Mouse (Mus musculus): Measurements from ENCODE around the gene Dusp19. TPM values are rescaled to one million over a fixed set of nuclear protein-coding genes. Genes with fewer than 3 reads are reported as not detected.

Gene Dusp19
- polyA plus RNA-seq, 1 experiment from 2014 or later = 9.2 TPM

- no peaks in the 10 kb centered on the region for H3K9me3 ChIP-seq
- no peak for ATAC-seq (ENCODE audit: extremely low read depth, insufficient number of reproducible peaks, low FRiP score, low TSS enrichment)
- H3K27me3 ChIP-seq (replicated peaks) = no peaks in the 10 kb centered on the region
- peaks cover 10% of the 10 kb centered on the region for H3K4me1 ChIP-seq
- WGBS = 9% methylated on average over 8 of the region's 8 CpGs
- H3K27ac ChIP-seq (replicated peaks) = no peak overlapping the region
- peaks cover 25% of the 10 kb centered on the region for H3K36me3 ChIP-seq
- peak overlapping the region; percentile 93 for H3K4me3 ChIP-seq
- peak overlapping the region; percentile 75 for H3K4me2 ChIP-seq
- H3K9ac ChIP-seq = peak overlapping the region; percentile 92
Observed at GRCm38 (mm10) chr2:80639398-80639797, 22.6 kb downstream of the Dusp19 start.

DNA sequence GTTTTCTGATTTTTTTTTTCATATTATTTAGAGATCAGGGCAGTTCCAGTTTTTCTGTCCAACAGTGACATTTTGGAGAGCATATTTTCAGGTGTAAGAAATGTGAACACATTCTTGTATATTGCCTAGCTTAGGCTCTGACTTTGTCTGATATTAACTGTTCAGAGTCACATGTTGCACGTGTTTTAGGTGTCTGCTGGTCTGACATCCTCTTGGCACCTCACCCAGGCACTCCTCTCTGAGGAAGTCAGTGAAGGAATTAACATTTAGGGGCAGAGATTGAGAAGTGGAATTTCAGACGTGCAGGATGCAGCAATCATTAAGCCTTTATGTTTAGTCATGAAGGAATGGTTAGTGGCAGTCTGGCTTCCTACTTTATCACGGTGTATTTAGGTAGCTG is 23.0 kb downstream of the Dusp19 start:
- Histone ChIP-seq H3K9ac (no peak overlapping the region), H3K27me3 (replicated peaks) (no peaks in the 10 kb centered on the region), H3K4me1 (peaks cover 10% of the 10 kb centered on the region), H3K9me3 (no peaks in the 10 kb centered on the region), H3K27ac (replicated peaks) (no peak overlapping the region), H3K4me2 (peak overlapping the region; percentile 75), H3K36me3 (peaks cover 27% of the 10 kb centered on the region), H3K4me3 (peak overlapping the region; percentile 93)
- 41% methylated on average over 3 of the region's 3 CpGs for WGBS
- no peak for ATAC-seq (ENCODE audit: extremely low read depth, insufficient number of reproducible peaks, low FRiP score, low TSS enrichment)

GRCm38 (mm10) chr2:80661414-80661813 is 44.6 kb downstream of the Dusp19 start:
- no peaks in the 10 kb centered on the region for H3K9me3 ChIP-seq
- no peak for ATAC-seq (ENCODE audit: extremely low read depth, insufficient number of reproducible peaks, low FRiP score, low TSS enrichment)
- no peak overlapping the region for H3K27ac ChIP-seq (replicated peaks)
- H3K4me3 ChIP-seq = no peak overlapping the region
- no peaks in the 10 kb centered on the region for H3K27me3 ChIP-seq (replicated peaks)
- H3K36me3 ChIP-seq = peaks cover 45% of the 10 kb centered on the region
- no peaks in the 10 kb centered on the region for H3K4me1 ChIP-seq
- no peak overlapping the region for H3K4me2 ChIP-seq
- no peak overlapping the region for H3K9ac ChIP-seq

- no peak for ATAC-seq (ENCODE audit: extremely low read depth, insufficient number of reproducible peaks, low FRiP score, low TSS enrichment)
- WGBS = 94% methylated on average over 2 of the region's 2 CpGs
- Histone ChIP-seq H3K27me3 (replicated peaks) (no peaks in the 10 kb centered on the region), H3K9me3 (no peaks in the 10 kb centered on the region), H3K36me3 (peaks cover 39% of the 10 kb centered on the region), H3K4me2 (no peak overlapping the region), H3K9ac (no peak overlapping the region), H3K27ac (replicated peaks) (no peak overlapping the region), H3K4me3 (no peak overlapping the region), H3K4me1 (no peaks in the 10 kb centered on the region)
Observed at GRCm38 (mm10) chr2:80662682-80663081, 45.8 kb downstream of the Dusp19 start.

DNA sequence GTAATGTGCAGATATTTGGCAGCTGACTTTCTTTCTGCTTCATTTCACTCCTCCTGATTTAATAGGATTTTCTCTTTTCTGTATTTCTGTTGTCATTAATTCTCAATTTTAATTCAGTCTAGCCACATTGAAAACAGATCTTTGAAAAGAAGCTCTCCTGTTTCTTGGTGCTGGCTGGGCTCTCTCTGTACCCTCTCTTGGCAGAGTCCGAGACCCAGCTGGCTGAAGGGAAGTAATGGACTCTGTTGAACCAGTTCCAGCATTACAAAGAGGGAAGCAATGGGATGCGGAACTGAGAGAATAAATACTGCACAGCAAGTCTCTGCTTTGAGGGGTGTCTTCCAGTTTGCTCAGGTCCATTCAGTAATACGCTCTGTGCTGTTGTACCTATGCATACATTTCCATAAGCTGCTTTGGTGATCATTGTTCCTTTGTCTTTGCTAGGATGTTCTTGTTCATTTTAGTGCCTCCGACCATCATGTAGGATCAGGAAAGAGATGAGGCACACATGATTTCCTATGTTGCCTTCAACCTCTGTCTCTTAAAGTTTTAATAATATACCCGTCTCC is 50.6 kb downstream of the Dusp19 start:
- ATAC-seq (ENCODE audit: extremely low read depth, insufficient number of reproducible peaks, low FRiP score, low TSS enrichment) = no peak

DNA sequence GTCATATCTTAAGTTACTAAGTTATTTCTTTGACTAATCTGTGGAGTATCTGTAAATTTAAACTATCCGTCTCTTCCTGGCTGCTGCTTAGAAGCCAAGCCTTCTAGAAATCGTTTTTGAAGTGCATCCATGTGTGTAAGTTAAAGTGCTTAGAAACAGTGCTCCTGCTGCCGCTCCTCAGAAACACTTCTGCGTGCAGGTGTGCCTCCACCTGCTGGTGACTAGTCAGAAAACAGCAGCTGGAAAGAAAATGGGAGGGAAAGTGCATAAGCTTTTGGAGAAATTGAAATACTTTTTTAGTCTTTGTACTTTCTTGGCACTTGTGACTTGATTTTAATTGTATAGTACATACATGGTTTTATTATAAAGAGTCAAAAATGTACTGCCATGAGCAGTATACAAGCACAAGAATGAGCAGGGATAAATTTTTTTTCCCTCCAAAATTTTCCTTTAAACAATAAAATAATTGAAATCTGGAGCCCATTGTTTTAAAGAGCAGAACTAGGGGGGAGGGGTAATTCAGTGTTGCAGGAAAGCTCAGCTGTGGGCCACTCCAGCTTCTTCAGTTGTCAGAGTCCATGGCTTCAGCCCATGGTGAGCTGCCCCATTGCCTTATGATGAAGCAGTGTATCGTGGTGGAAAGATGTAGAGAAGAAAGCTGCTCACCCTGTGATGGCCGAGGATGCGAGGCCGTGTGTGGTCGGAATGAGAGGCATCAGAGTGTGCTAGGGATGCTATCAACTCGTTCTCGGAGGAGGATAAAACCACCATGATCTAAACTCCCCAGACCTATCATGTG is 53.2 kb downstream of the Dusp19 start:
- ATAC-seq (ENCODE audit: extremely low read depth, insufficient number of reproducible peaks, low FRiP score, low TSS enrichment) = no peak
- Histone ChIP-seq H3K4me3 (no peak overlapping the region), H3K9me3 (no peaks in the 10 kb centered on the region), H3K4me2 (no peak overlapping the region), H3K4me1 (no peaks in the 10 kb centered on the region), H3K27ac (replicated peaks) (no peak overlapping the region), H3K9ac (no peak overlapping the region), H3K27me3 (replicated peaks) (no peaks in the 10 kb centered on the region), H3K36me3 (peaks cover 11% of the 10 kb centered on the region; the same call in 1 of the 2 replicates)
- 75% methylated on average over 11 of the region's 11 CpGs for WGBS

More for the DNA sequence above, 50.6 kb downstream of the Dusp19 start:
- no peaks in the 10 kb centered on the region for H3K27me3 ChIP-seq (replicated peaks)
- no peak overlapping the region for H3K4me3 ChIP-seq
- WGBS = 88% methylated on average over 5 of the region's 5 CpGs
- peaks cover 20% of the 10 kb centered on the region for H3K36me3 ChIP-seq
- no peak overlapping the region for H3K9ac ChIP-seq
- H3K9me3 ChIP-seq = no peaks in the 10 kb centered on the region
- no peak overlapping the region for H3K4me2 ChIP-seq
- no peaks in the 10 kb centered on the region for H3K4me1 ChIP-seq
- H3K27ac ChIP-seq (replicated peaks) = no peak overlapping the region

DNA sequence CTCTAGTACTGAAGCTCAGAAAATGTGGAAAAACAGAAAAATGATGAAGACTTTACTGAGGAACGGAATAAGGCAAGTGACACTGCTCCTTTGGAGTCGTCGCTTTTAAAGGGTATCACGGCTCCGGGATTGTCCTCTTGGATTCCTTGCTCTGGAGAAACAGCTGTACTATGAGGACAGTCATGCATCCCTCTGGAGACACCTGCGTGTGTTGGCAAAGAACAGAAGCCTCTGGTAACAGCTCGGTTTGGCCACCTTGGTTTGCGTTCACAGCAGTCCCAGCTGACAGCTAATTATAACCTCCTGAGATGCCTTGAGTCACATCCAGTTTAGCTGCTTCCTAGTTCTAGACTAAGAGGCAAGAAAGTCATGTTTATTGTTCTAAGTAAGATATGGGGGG is 62.0 kb downstream of the Dusp19 start:
- Histone ChIP-seq H3K4me3 (no peak overlapping the region), H3K36me3 (no peaks in the 10 kb centered on the region), H3K27ac (replicated peaks) (no peak overlapping the region), H3K27me3 (replicated peaks) (no peaks in the 10 kb centered on the region), H3K4me2 (no peak overlapping the region), H3K4me1 (no peaks in the 10 kb centered on the region), H3K9me3 (no peaks in the 10 kb centered on the region), H3K9ac (no peak overlapping the region)
- ATAC-seq (ENCODE audit: extremely low read depth, insufficient number of reproducible peaks, low FRiP score, low TSS enrichment) = no peak
- WGBS = 76% methylated on average over 8 of the region's 8 CpGs

MicroRNA genes within 50 kb of the gene (microRNA counts, 519-probe panel; counts per million panel counts)
- 209 counts per million, percentile 61 among the panel's probes with 10 or more counts for microRNA mmu-miR-684

Small RNA genes within 50 kb of the gene (microRNA-seq; reads per million reads assigned to microRNA genes)
- not detected for gene Mir684-1

Other genes starting within 250 kb of the Dusp19 start
- gene Frzb, start 169.4 kb upstream of the Dusp19 start, polyA plus RNA-seq (2015; fragmentation: Nextera tagmentation; extraction: Ambion mirVana) = 6.4 and 7.5 TPM in 2 replicates
- gene Nckap1, start 35.7 kb upstream of the Dusp19 start, polyA plus RNA-seq (2015; fragmentation: Nextera tagmentation; extraction: Ambion mirVana) = 48.8 and 50.3 TPM in 2 replicates
- 23.5 and 24.8 TPM in 2 replicates for gene Nup35, start 191 bp downstream of the Dusp19 start, polyA plus RNA-seq (2015; fragmentation: Nextera tagmentation; extraction: Ambion mirVana)

Data from heart, embryonic 13.5 days (tissue).